ENCODE assay signal across 25 mouse cellular contexts in the genomic region with DNA sequence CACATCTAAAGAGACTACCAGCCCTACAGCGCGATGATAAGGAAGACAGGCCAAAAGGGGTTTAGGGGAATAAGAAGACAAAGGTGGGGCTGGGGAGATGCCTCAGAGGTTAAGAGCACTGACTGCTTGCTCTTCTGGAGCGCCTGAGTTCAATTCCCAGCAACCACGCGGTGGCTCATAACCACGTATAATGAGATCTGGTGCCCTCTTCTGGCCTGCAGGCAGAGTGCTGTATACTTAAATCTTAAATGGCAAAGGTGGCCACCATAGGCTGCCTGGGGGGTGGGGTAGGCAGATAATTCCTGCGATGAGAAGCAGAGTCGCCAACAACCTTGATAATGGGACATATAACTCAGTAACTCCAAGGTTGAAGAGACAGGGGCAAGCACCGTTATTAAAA. TPM values are rescaled to one million over a fixed set of nuclear protein-coding genes. Genes with fewer than 3 reads are reported as not detected.
DNase-seq lines count a peak whose midpoint lies in the region; ATAC-seq and TF ChIP-seq lines count a peak whose summit lies in the region.
"Had no signal": no experiment of that assay in that cellular context is flagged by ENCODE, and none has a peak within 500 bp of the region (broad histone marks: within the 10 kb centered on the region; RNA-seq: fewer than 3 reads in every experiment).

No protein-coding gene starts in this region.

- no peak overlapping the region for H3K27ac ChIP-seq in intestine, postnatal 0 days (ENCODE audit: low read depth, low read length)
- no peak overlapping the region for H3K27ac ChIP-seq in intestine, embryonic 15.5 days
- no peak overlapping the region for H3K27ac ChIP-seq in spleen, adult 2 months (ENCODE audit: insufficient read depth, low read length)
- H3K27ac ChIP-seq: hindbrain, embryonic 14.5 days; limb, embryonic 10.5 days; lung, embryonic 15.5 days; neural tube, embryonic 13.5 days had no signal

- H3K4me1 ChIP-seq in intestine, postnatal 0 days (replicated peaks; ENCODE audit: control insufficient read depth, insufficient read depth, low read length) = no peaks in the 10 kb centered on the region
- peaks cover 11% of the 10 kb centered on the region; the same call in 1 of the 2 replicates for H3K4me1 ChIP-seq in intestine, embryonic 15.5 days (replicated peaks)
- no peaks in the 10 kb centered on the region for H3K4me1 ChIP-seq in spleen, adult 2 months (ENCODE audit: control insufficient read depth, insufficient read depth, insufficient read length)

- WGBS in intestine, postnatal 0 days = 81% methylated on average over 9 of the region's 9 CpGs
- 74% methylated on average over 9 of the region's 9 CpGs for WGBS in intestine, embryonic 15.5 days
- WGBS in spleen, adult 2 months = 93% methylated on average over 9 of the region's 9 CpGs

- ATAC-seq in intestine, postnatal 0 days = no peak
- no peak for ATAC-seq in intestine, embryonic 15.5 days
- no peak for ATAC-seq in monocyte, adult 5-6 weeks (replicated peaks; ENCODE audit: insufficient number of reproducible peaks, low FRiP score, low TSS enrichment, poor library complexity, severe bottlenecking)
- ATAC-seq: midbrain, embryonic 16.5 days; Patski had no signal

- no peak overlapping the region for H3K4me2 ChIP-seq in intestine, postnatal 0 days (replicated peaks; ENCODE audit: low read depth)
- H3K4me2 ChIP-seq in intestine, embryonic 15.5 days (replicated peaks) = no peak overlapping the region
- H3K4me2 ChIP-seq: heart, embryonic 11.5 days; hindbrain, embryonic 14.5 days; liver, embryonic 11.5 days; lung, embryonic 15.5 days; neural tube, embryonic 13.5 days had no signal

- no peak overlapping the region for H3K4me3 ChIP-seq in intestine, postnatal 0 days (ENCODE audit: low read depth, low read length)
- no peak overlapping the region for H3K4me3 ChIP-seq in intestine, embryonic 15.5 days (replicated peaks)
- no peak overlapping the region for H3K4me3 ChIP-seq in spleen, adult 2 months (ENCODE audit: extremely low read depth, insufficient read depth, insufficient read length)
- H3K4me3 ChIP-seq: limb, embryonic 10.5 days; lung, embryonic 15.5 days; megakaryocyte, embryonic 14.5 days; neural tube, embryonic 13.5 days had no signal

- no peak for DNase-seq in spleen, adult 2 months (ENCODE audit: low read depth in 1 of 2, low spot score in 2 of 2)
- no peak for DNase-seq in spleen, adult 18-20 months
- DNase-seq in R1 (ENCODE audit: low read depth, low spot score) = peak; percentile 79
- no peak for DNase-seq in embryo, embryonic 9.5 days (ENCODE audit: extremely low spot score)
- DNase-seq: cerebellum, adult 11 months; cerebellum, postnatal 14 days; embryo, embryonic 11 days; heart, postnatal 14 days; kidney, adult 11 months; kidney, postnatal 4 days had no signal

- peak; percentile 46 for TF ChIP-seq CTCF in intestine, postnatal 0 days (IDR thresholded peaks at IDR 0.05; ENCODE audit: low read depth)
- peak; percentile 17; the same call in 1 of the 2 replicates for TF ChIP-seq CTCF in spleen, adult 2 months (IDR thresholded peaks at IDR 0.05; ENCODE audit: extremely low read depth, insufficient read depth, insufficient read length, insufficient replicate concordance)

- peaks cover 27% of the 10 kb centered on the region for H3K36me3 ChIP-seq in intestine, postnatal 0 days (ENCODE audit: control insufficient read depth, insufficient read depth)
- H3K36me3 ChIP-seq in intestine, embryonic 15.5 days = peaks cover 12% of the 10 kb centered on the region
- peaks cover 53% of the 10 kb centered on the region for H3K36me3 ChIP-seq in spleen, adult 2 months (ENCODE audit: control insufficient read depth, insufficient read depth, low read length)

- TF ChIP-seq POLR2A in spleen, adult 2 months (IDR thresholded peaks at IDR 0.05; ENCODE audit: low read depth, low read length) = no peak

- H3K9ac ChIP-seq in intestine, postnatal 0 days (ENCODE audit: low read depth, low read length) = no peak overlapping the region
- no peak overlapping the region for H3K9ac ChIP-seq in intestine, embryonic 15.5 days
- H3K9ac ChIP-seq: hindbrain, embryonic 14.5 days; lung, embryonic 15.5 days; neural tube, embryonic 13.5 days had no signal

- H3K9me3 ChIP-seq in intestine, postnatal 0 days (ENCODE audit: control insufficient read depth) = no peaks in the 10 kb centered on the region
- no peaks in the 10 kb centered on the region for H3K9me3 ChIP-seq in intestine, embryonic 15.5 days
- H3K9me3 ChIP-seq: limb, embryonic 10.5 days; lung, embryonic 15.5 days; neural tube, embryonic 13.5 days had no signal

- no peaks in the 10 kb centered on the region for H3K27me3 ChIP-seq in intestine, postnatal 0 days (replicated peaks; ENCODE audit: control insufficient read depth, insufficient read depth, low read length)
- no peaks in the 10 kb centered on the region for H3K27me3 ChIP-seq in intestine, embryonic 15.5 days (replicated peaks)
- H3K27me3 ChIP-seq in spleen, adult 2 months (ENCODE audit: control insufficient read depth, insufficient read depth, low read length) = no peaks in the 10 kb centered on the region
- H3K27me3 ChIP-seq: lung, embryonic 15.5 days; neural tube, embryonic 13.5 days; Patski had no signal

RNA-seq across cellular contexts. Expression of gene Spata32, which starts 19.5 kb away (rescaled TPM):
- not detected in 2 replicates for polyA plus RNA-seq in intestine, postnatal 0 days (2015; fragmentation: Nextera tagmentation; extraction: Ambion mirVana)
- polyA plus RNA-seq in intestine, embryonic 15.5 days (2015; fragmentation: Nextera tagmentation; extraction: Ambion mirVana) = not detected in 2 replicates
- polyA plus RNA-seq in spleen, adult 2 months (2012; rRNA removed) = not detected in 2 replicates
- not detected in 3 replicates for total RNA-seq in monocyte, adult 5-6 weeks (2017)
- total RNA-seq: adrenal gland, adult 18-20 months; gastrocnemius, postnatal 36 days; heart, postnatal 14 days had no signal
- polyA plus RNA-seq: forebrain, embryonic 11.5 days; heart, embryonic 11.5 days; limb, embryonic 10.5 days; liver, embryonic 11.5 days; lung, embryonic 15.5 days; Patski had no signal

RNA-seq across cellular contexts. Expression of gene 1700023F06Rik, which starts 29.4 kb away (rescaled TPM):
- 0.35 and 0.77 TPM in 2 replicates for polyA plus RNA-seq in intestine, postnatal 0 days (2015; fragmentation: Nextera tagmentation; extraction: Ambion mirVana)
- 0.73 and 1.0 TPM in 2 replicates for polyA plus RNA-seq in intestine, embryonic 15.5 days (2015; fragmentation: Nextera tagmentation; extraction: Ambion mirVana)
- polyA plus RNA-seq in spleen, adult 2 months (2012; rRNA removed) = not detected in 2 replicates
- not detected in 3 replicates for total RNA-seq in monocyte, adult 5-6 weeks (2017)
- total RNA-seq: gastrocnemius, postnatal 36 days; heart, postnatal 14 days had no signal
- polyA plus RNA-seq: heart, embryonic 11.5 days had no signal

RNA-seq across cellular contexts. Expression of gene Map3k14, which starts 29.5 kb away (rescaled TPM):
- 1.6 TPM in 2 replicates for polyA plus RNA-seq in intestine, postnatal 0 days (2015; fragmentation: Nextera tagmentation; extraction: Ambion mirVana)
- polyA plus RNA-seq in intestine, embryonic 15.5 days (2015; fragmentation: Nextera tagmentation; extraction: Ambion mirVana) = 2.9 and 3.6 TPM in 2 replicates
- polyA plus RNA-seq in spleen, adult 2 months (2012; rRNA removed) = 49.6 and 57.7 TPM in 2 replicates
- total RNA-seq in monocyte, adult 5-6 weeks (2017) = 72.0 to 89.0 TPM (median 88.0 TPM) in 3 replicates

Comparison
In these comparisons a context has a peak if more than half of its experiments do, and no peak if none do; other contexts are left out.
1. RNA of gene Map3k14, which starts 29.5 kb away (polyA plus RNA-seq): 49.6 to 57.7 TPM in spleen, adult 2 months; 2.9 to 3.6 TPM in intestine, embryonic 15.5 days and 1.6 TPM in intestine, postnatal 0 days; every median in the first group is over 10 times any median in the second.